Mouse (Mus musculus): ENCODE measurements at regions not wholly inside any gene's neighbourhood (a gene's known extent, or its start where the extent isn't known, plus 50 kb on each side); places are given as distances from the start of the nearest gene placed in this dataset.

DNA sequence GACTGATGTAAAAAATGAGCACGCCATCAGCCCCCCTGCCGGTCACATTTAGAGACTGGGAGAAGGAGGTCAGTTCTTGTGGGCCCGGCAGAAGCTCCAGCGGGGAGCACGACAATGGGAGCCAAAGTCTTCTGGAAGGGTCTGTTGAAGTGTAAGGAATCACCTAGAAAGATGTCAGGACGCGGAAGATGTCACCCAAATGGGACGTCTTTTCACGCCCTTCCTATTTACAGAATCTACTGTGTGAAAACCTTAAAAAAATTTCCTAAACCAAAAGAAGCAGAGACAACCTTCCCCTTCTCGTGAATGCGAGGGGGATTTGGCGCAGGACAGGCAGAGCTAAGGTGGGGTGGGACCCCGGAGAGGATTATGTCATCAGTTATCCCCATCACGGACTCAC, 127.5 kb upstream of the Zfhx3 start:
- no peak for TF ChIP-seq POLR2A (IDR thresholded peaks at IDR 0.05; ENCODE audit: extremely low read depth, insufficient read depth, low read length)
- no peak for TF ChIP-seq CTCF (IDR thresholded peaks at IDR 0.05; ENCODE audit: extremely low read depth, insufficient read depth, low read length)
